Mouse (Mus musculus): ENCODE results near the gene Amz1.

Gene Amz1

GRCm38 (mm10) chr5:140722121-140722520 is 1.8 kb upstream of the Amz1 start:
- DNase-seq (ENCODE audit: low read depth, low spot score), result no peak

- no peak for DNase-seq (ENCODE audit: low read depth, low spot score)
Observed at GRCm38 (mm10) chr5:140726062-140726839, 2.3 kb downstream of the Amz1 start.

- DNase-seq (ENCODE audit: low read depth, low spot score), result no peak
Observed at GRCm38 (mm10) chr5:140726946-140727740, 3.2 kb downstream of the Amz1 start.

GRCm38 (mm10) chr5:140731040-140731797 is 7.3 kb downstream of the Amz1 start:
- no peak for DNase-seq (ENCODE audit: low read depth, low spot score)

- DNase-seq (ENCODE audit: low read depth, low spot score), result no peak
Observed at GRCm38 (mm10) chr5:140732195-140732594, 8.3 kb downstream of the Amz1 start.

- no peak for DNase-seq (ENCODE audit: low read depth, low spot score)
Observed at GRCm38 (mm10) chr5:140733336-140733735, 9.4 kb downstream of the Amz1 start.

- DNase-seq (ENCODE audit: low read depth, low spot score), result no peak
Observed at GRCm38 (mm10) chr5:140735297-140735696, 11.4 kb downstream of the Amz1 start.

GRCm38 (mm10) chr5:140736166-140736565 is 12.2 kb downstream of the Amz1 start:
- DNase-seq (ENCODE audit: low read depth, low spot score), result no peak

- DNase-seq (ENCODE audit: low read depth, low spot score), result no peak
Observed at GRCm38 (mm10) chr5:140739813-140740212, 15.9 kb downstream of the Amz1 start.

GRCm38 (mm10) chr5:140741040-140741439 is 17.1 kb downstream of the Amz1 start:
- no peak for DNase-seq (ENCODE audit: low read depth, low spot score)

GRCm38 (mm10) chr5:140741877-140742276 is 17.9 kb downstream of the Amz1 start:
- DNase-seq (ENCODE audit: low read depth, low spot score), result no peak

GRCm38 (mm10) chr5:140743706-140744131 is 19.8 kb downstream of the Amz1 start:
- DNase-seq (ENCODE audit: low read depth, low spot score), result no peak

GRCm38 (mm10) chr5:140748425-140748824 is 24.5 kb downstream of the Amz1 start:
- no peak for DNase-seq (ENCODE audit: low read depth, low spot score)

- DNase-seq (ENCODE audit: low read depth, low spot score), result peak; percentile 60
Observed at GRCm38 (mm10) chr5:140749062-140749875, 25.3 kb downstream of the Amz1 start.

- no peak for DNase-seq (ENCODE audit: low read depth, low spot score)
Observed at GRCm38 (mm10) chr5:140750925-140751324, 27.0 kb downstream of the Amz1 start.

GRCm38 (mm10) chr5:140752041-140752440 is 28.1 kb downstream of the Amz1 start:
- no peak for DNase-seq (ENCODE audit: low read depth, low spot score)

GRCm38 (mm10) chr5:140752639-140753038 is 28.7 kb downstream of the Amz1 start:
- no peak for DNase-seq (ENCODE audit: low read depth, low spot score)

GRCm38 (mm10) chr5:140753223-140753622 is 29.3 kb downstream of the Amz1 start:
- no peak for DNase-seq (ENCODE audit: low read depth, low spot score)

- DNase-seq (ENCODE audit: low read depth, low spot score), result no peak
Observed at GRCm38 (mm10) chr5:140758864-140759263, 34.9 kb downstream of the Amz1 start.

- DNase-seq (ENCODE audit: low read depth, low spot score), result no peak
Observed at GRCm38 (mm10) chr5:140762540-140762939, 38.6 kb downstream of the Amz1 start.

GRCm38 (mm10) chr5:140764921-140765613 is 41.1 kb downstream of the Amz1 start:
- DNase-seq (ENCODE audit: low read depth, low spot score), result no peak

Data from retina, postnatal 7 days (tissue).